Mouse (Mus musculus): ENCODE data around the gene Tmem37.

DNA sequence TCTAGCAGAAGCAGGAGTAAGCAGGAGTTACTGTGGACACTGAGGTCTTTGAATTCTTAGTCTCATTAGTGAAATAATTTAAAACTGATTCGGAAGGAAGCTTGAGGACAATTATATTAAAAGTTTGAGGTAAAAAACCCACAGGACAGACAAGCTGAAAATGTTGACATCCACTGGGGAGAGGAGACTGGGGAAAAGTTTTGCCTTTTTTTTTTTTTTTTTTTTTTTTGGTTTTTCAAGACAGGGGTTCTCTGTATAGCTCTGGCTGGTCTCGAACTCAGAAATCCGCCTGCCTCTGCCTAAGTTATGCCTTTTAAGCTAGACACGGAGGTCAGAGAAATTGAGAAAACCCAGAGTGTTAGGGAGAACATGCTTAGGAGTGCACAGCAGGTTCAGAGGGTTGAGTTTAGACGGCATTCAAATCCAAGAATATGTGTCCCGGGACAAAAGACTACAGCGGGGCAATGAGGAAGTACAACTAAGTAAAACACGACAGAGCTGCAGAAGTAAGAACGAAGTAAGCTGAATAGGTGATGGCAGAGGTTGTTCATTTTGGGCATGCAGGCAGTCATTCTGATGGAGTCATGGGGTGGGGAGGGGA is 48.2 kb upstream of the Tmem37 start:
- peak; percentile 78 for TF ChIP-seq ZNF384 (IDR thresholded peaks at IDR 0.05; ENCODE audit: low read depth, low read length)
- no peak for TF ChIP-seq HCFC1 (IDR thresholded peaks at IDR 0.05; ENCODE audit: borderline replicate concordance, insufficient read depth, low read length)

Data from ES-E14 (cell line).